Comparison of ENCODE assay signal across 8 mouse cellular contexts in genomic region chr3:109366411-109366851, GRCm38 (mm10). TPM values are rescaled to one million over a fixed set of nuclear protein-coding genes. Genes with fewer than 3 reads are reported as not detected.
DNase-seq lines count a peak whose midpoint lies in the region; ATAC-seq and TF ChIP-seq lines count a peak whose summit lies in the region.

No protein-coding gene starts in this region.

- 47% methylated on average over 7 of the region's 7 CpGs for WGBS in forebrain, embryonic 16.5 days
- 62% methylated on average over 7 of the region's 7 CpGs for WGBS in forebrain, embryonic 13.5 days
- 33% methylated on average over 7 of the region's 7 CpGs for WGBS in heart, postnatal 0 days

- peak; percentile 30 for DNase-seq in lung, postnatal 10 days
- DNase-seq in lung, adult 18-20 months = no peak
- DNase-seq in cerebellum, postnatal 14 days = peak; percentile 56 to 71
- no peak for DNase-seq in heart, postnatal 0 days (ENCODE audit: low spot score)
- no peak for DNase-seq in MN1 (ENCODE audit: low spot score)
- DNase-seq in embryo, embryonic 10.5 days (ENCODE audit: low spot score) = no peak

- H3K9ac ChIP-seq in forebrain, embryonic 16.5 days (replicated peaks; ENCODE audit: low read depth, low read length) = no peak overlapping the region
- H3K9ac ChIP-seq in forebrain, embryonic 13.5 days = no peak overlapping the region
- H3K9ac ChIP-seq in heart, postnatal 0 days (replicated peaks; ENCODE audit: low read depth, low read length) = no peak overlapping the region

- no peaks in the 10 kb centered on the region for H3K9me3 ChIP-seq in forebrain, embryonic 16.5 days (ENCODE audit: control insufficient read depth, low read length)
- no peaks in the 10 kb centered on the region for H3K9me3 ChIP-seq in forebrain, embryonic 13.5 days (replicated peaks)
- no peaks in the 10 kb centered on the region for H3K9me3 ChIP-seq in heart, postnatal 0 days (replicated peaks; ENCODE audit: control insufficient read depth, low read length)

- H3K27ac ChIP-seq in forebrain, embryonic 16.5 days (ENCODE audit: low read length) = no peak overlapping the region
- H3K27ac ChIP-seq in forebrain, embryonic 13.5 days = no peak overlapping the region
- H3K27ac ChIP-seq in heart, postnatal 0 days (ENCODE audit: low read depth) = peak overlapping the region; percentile 2; the same call in 1 of the 2 replicates

- H3K4me2 ChIP-seq in forebrain, embryonic 16.5 days (ENCODE audit: low read length) = no peak overlapping the region
- no peak overlapping the region for H3K4me2 ChIP-seq in forebrain, embryonic 13.5 days
- no peak overlapping the region for H3K4me2 ChIP-seq in heart, postnatal 0 days (ENCODE audit: low read depth, low read length)

- H3K4me1 ChIP-seq in forebrain, embryonic 16.5 days (replicated peaks; ENCODE audit: control insufficient read depth, insufficient read depth, low read length) = 0 out of 2 replicates have a peak, but pooled peaks cover 4% of the 10 kb centered on the region
- peaks cover 4% of the 10 kb centered on the region for H3K4me1 ChIP-seq in forebrain, embryonic 13.5 days
- peaks cover 33% of the 10 kb centered on the region for H3K4me1 ChIP-seq in heart, postnatal 0 days (ENCODE audit: control insufficient read depth, insufficient read depth)

- H3K36me3 ChIP-seq in forebrain, embryonic 16.5 days (ENCODE audit: control insufficient read depth, insufficient read depth) = no peaks in the 10 kb centered on the region
- H3K36me3 ChIP-seq in forebrain, embryonic 13.5 days (ENCODE audit: poor library complexity, severe bottlenecking) = no peaks in the 10 kb centered on the region
- H3K36me3 ChIP-seq in heart, postnatal 0 days (replicated peaks; ENCODE audit: control insufficient read depth, insufficient read depth, low read length) = no peaks in the 10 kb centered on the region

- no peak for TF ChIP-seq EP300 in heart, postnatal 0 days (IDR thresholded peaks at IDR 0.05; ENCODE audit: low read depth)

- ATAC-seq in forebrain, embryonic 16.5 days = peak; percentile 55; the same call in 1 of the 2 replicates
- no peak for ATAC-seq in forebrain, embryonic 13.5 days
- no peak for ATAC-seq in heart, postnatal 0 days (ENCODE audit: insufficient read depth, low read depth)

- H3K4me3 ChIP-seq in forebrain, embryonic 16.5 days (replicated peaks; ENCODE audit: low read length) = no peak overlapping the region
- H3K4me3 ChIP-seq in forebrain, embryonic 13.5 days = no peak overlapping the region
- no peak overlapping the region for H3K4me3 ChIP-seq in heart, postnatal 0 days (ENCODE audit: low read depth, low read length)

- H3K27me3 ChIP-seq in forebrain, embryonic 16.5 days (replicated peaks; ENCODE audit: control insufficient read depth, insufficient read depth, low read length) = no peaks in the 10 kb centered on the region
- no peaks in the 10 kb centered on the region for H3K27me3 ChIP-seq in forebrain, embryonic 13.5 days
- no peaks in the 10 kb centered on the region for H3K27me3 ChIP-seq in heart, postnatal 0 days (ENCODE audit: control insufficient read depth, insufficient read depth, low read length)

- no peak for TF ChIP-seq CTCF in heart, postnatal 0 days (IDR thresholded peaks at IDR 0.05; ENCODE audit: low read depth)

RNA-seq across cellular contexts. Expression of gene Vav3, which starts 26.0 kb away (rescaled TPM):
- polyA plus RNA-seq in forebrain, embryonic 16.5 days (2015; fragmentation: Nextera tagmentation; extraction: Ambion mirVana) = 6.3 and 7.9 TPM in 2 replicates
- polyA plus RNA-seq in forebrain, embryonic 13.5 days (2015; fragmentation: Nextera tagmentation; extraction: Ambion mirVana) = 6.5 and 10.1 TPM in 2 replicates
- 6.1 and 25.0 TPM in 2 replicates for total RNA-seq in heart, postnatal 0 days (2014; rRNA removed; ENCODE audit: low replicate concordance)
- polyA plus RNA-seq in heart, postnatal 0 days (2015; fragmentation: Nextera tagmentation; extraction: Ambion mirVana) = 5.1 and 5.3 TPM in 2 replicates

Comparison
In these comparisons a context has a peak if more than half of its experiments do, and no peak if none do; other contexts are left out.
1. DNase-seq: peak in lung, postnatal 10 days (single experiment) and cerebellum, postnatal 14 days (2 of 2); none in lung, adult 18-20 months (0 of 2), heart, postnatal 0 days (single experiment), MN1 (single experiment) and embryo, embryonic 10.5 days (single experiment).